Mouse (Mus musculus) common myeloid progenitor, adult 5-6 weeks (primary cell): Measurements from ENCODE around the gene Oxct2a. TPM values are rescaled to one million over a fixed set of nuclear protein-coding genes. Genes with fewer than 3 reads are reported as not detected.

Experiments used
- ATAC-seq: replicated peaks from 2 replicates; pipeline ENCODE4 v1.8.0; 2016; ENCODE audit warnings: low read depth, mild to moderate bottlenecking, moderate TSS enrichment, inconsistent platforms; ENCODE audit not compliant: poor library complexity, severe bottlenecking
- total RNA-seq: library from RNA; stranded (forward); fragments of 200-1000, 187-1606 nt; gene quantifications from 2 replicates; pipeline ENCODE4 v1.2.3, GENCODE M21; 2017

Oxct2a gene
- total RNA-seq, 1 experiment from 2014 or later: not detected

GRCm38 (mm10) chr4:123282915-123283674 is 40.3 kb downstream of the Oxct2a start:
- ATAC-seq: peak; percentile 41

- peak; percentile 89 for ATAC-seq
These were observed 40.9 kb downstream of the Oxct2a start for GRCm38 (mm10) chr4:123282500-123282899.

- ATAC-seq: no peak
These were observed 43.3 kb downstream of the Oxct2a start for GRCm38 (mm10) chr4:123280117-123280516.

Other genes with a start within 250 kb of the Oxct2a start
- not detected in 2 replicates for gene Bmp8b, start 218.5 kb downstream of the Oxct2a start, total RNA-seq
- not detected in 2 replicates for gene Oxct2b, start 207.4 kb downstream of the Oxct2a start, total RNA-seq
- gene Ppie, start 183.7 kb downstream of the Oxct2a start, total RNA-seq: 72.2 and 91.1 TPM in 2 replicates
- not detected in 2 replicates for gene Hpcal4, start 140.4 kb downstream of the Oxct2a start, total RNA-seq
- gene Nt5c1a, start 122.1 kb downstream of the Oxct2a start, total RNA-seq: not detected in 2 replicates
- not detected in 2 replicates for gene Heyl, start 90.1 kb downstream of the Oxct2a start, total RNA-seq
- gene Pabpc4, start 61.3 kb downstream of the Oxct2a start, total RNA-seq: 140 and 158 TPM in 2 replicates
- gene Bmp8a, start 19.6 kb upstream of the Oxct2a start, total RNA-seq: not detected in 2 replicates